Mouse (Mus musculus) duodenum, adult 2 months (tissue): ENCODE data around the gene Rasgrf2. TPM values are rescaled to one million over a fixed set of nuclear protein-coding genes. Genes with fewer than 3 reads are reported as not detected.

Experiments
- polyA plus RNA-seq: library from polyadenylated mRNA; depleted of rRNA; stranded (reverse); fragments of >200 nt; gene quantifications from 2 replicates; pipeline ENCODE4 v1.2.3, GENCODE M21; 2012; ENCODE audit warnings: low replicate concordance; rRNA removed

Gene Rasgrf2
- polyA plus RNA-seq: 4.6 and 9.8 TPM in 2 replicates

DNA sequence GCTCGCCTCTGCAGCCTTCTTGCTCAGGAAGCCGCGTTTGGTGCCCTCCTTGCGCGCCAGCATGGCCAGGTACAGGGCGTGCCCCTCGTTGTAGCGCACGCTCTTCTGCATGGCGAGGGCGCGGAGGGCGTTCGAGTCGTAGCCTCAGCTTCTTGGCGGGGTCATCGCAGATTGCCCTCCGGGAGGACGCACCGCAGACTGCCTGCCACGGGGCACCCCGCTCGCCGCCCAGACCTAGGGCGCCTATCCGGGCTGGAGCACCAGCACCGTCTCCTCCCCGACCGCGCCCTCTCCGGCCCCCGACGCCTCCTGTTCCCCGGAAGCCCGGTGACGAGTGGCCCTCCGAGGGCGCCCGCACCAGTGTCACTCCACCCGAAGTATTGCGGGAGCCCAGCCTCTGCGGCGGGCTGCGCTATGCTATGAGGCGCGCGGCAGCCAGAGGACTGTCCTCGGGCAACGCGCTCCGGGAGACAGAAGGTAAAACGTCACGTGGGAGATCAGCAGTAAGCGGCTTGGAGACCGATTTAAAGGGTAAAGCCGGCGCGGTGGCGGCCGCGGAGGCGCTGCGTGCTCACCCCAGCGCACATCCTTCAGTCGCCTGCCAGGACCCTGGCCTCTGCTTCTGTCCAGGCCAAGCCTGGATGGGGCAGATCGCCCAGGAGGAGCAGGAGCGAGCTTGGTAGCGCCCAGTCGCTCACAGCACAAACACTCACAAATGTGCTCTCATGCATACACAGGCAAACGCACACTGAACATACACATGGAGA, at the start of gene Rasgrf2:
Gene Rasgrf2, minus strand, starts transcription at position 273 of the 767 bp plus-strand sequence.

DNA sequence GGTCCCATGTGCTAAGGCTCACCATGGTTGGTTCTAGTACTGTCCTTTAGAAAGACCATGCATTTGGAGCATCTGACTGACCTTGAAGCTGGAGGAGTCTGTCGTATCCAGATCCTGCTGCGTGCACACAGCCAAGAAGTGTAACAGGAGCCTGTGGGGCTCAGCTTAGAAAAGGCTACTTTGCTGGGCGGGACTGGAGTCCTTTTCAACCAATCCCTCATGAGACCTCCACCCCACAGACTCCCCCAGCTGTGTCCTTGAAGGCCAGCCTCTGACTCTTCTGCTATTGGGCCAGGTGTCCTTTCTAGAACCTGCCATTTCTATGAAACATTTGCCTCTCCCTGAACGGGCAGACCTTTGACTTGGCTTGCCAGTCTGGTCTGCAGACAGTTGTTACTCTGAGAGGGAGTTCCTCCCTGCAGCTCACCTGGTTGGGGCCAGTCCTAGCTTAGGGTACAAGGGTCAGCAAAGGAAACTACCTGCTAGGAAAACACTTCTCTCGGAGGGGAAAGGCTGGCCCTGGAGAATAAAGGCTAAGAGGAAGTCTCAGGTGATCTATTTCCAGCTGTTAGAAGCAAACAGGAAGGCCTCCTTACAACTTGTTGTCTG, 254.6 kb downstream of the Rasgrf2 start, which contains the start of gene Ckmt2:
Gene Ckmt2, minus strand, starts transcription at position 145 of the 609 bp plus-strand sequence.

Other genes starting within 250 kb of the Rasgrf2 start
- not detected in 2 replicates for gene Gm20379, start 174.3 kb upstream of the Rasgrf2 start, polyA plus RNA-seq
- gene Dhfr, start 223.1 kb upstream of the Rasgrf2 start, polyA plus RNA-seq: 1.4 and 2.1 TPM in 2 replicates
- 2.0 and 4.0 TPM in 2 replicates for gene Msh3, start 223.3 kb upstream of the Rasgrf2 start, polyA plus RNA-seq